Mouse (Mus musculus) colon, adult 2 months (tissue): ENCODE data around the gene Rmdn3. TPM values are rescaled to one million over a fixed set of nuclear protein-coding genes. Genes with fewer than 3 reads are reported as not detected.

Source experiments
- polyA plus RNA-seq: library from polyadenylated mRNA; depleted of rRNA; stranded (reverse); fragments of >200 nt; gene quantifications from 2 replicates; pipeline ENCODE4 v1.2.3, GENCODE M21; 2012; rRNA removed

The Rmdn3 gene
- 26.5 and 34.7 TPM in 2 replicates for polyA plus RNA-seq

DNA sequence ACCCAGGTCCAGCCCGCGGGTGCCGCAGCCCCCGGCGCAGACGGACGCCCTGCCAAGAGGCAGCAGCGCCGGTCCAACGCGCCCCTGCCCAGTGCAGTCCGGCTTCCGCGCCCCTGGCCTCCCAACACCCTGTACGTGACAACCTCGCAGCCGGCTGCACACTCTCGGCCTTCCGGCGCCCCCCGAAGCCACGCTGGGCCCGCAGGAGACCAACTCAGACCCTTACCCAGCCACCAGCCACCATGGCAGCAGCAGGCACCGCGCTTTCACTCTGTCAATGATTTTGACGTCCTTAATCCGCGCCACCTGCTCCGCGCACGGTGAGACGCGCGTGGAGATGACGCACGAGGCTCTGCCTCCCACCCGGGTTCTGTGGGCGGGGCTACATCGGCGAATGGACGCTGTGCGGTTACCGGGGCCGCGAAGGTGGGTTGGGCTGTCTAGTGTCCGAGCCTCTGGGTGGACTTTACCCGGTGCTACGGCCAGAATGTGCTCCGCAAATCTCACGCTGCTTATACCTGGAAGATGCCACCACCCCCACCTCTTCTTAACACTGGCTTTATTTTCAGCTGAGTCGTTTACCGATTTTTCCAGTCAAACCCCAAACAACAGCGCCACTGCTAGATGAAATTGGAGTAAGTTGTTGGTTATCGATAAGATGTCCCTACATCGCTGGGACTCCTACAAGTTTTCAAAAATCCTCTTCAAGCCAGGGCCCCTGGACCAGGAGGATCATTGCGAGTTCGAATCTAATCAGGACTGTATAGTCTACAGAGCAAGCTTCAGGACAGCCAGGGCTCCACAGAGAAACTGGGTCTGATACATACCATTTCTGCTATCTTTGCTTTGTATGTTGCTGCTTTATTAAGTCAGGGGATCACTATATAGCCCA lies at the start of gene Rmdn3:
TSS of gene Rmdn3 (minus strand) at position 354 of the 892 bp plus-strand sequence.

DNA sequence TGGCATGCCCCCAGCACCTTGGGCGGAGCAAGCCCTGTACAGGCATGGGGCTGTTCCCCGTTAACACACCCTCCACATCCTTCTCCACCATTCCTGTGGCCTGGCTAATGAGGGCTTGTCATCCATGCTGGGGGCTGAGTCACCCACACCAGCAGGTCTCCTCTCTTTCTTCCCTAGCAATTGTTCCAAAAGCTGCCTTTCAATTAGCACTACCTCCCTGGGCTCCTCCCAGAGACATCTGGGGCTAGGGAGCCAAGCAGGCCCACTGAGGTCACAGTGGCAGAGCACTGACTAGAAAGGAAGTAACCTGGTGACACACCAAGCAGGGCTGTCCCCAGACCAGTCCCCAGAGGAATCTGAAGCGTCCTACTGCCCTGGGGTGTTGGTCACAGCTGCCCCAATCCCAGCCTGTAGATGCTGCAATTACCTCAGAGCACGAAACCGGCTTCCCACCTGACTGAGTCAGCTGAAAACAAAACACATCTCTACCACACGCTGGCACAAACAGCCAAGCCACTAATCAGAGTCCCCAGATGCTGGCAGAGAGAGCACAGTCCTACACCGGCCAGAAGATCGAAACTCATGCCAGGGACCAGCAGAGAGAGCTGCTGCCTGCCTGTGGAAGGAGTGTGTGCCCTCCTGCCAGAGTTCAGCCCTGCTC lies 17.3 kb upstream of the Rmdn3 start, which contains the start of gene Gm14137:
TSS of gene Gm14137 (plus strand) at position 519 of the 661 bp plus-strand sequence.

DNA sequence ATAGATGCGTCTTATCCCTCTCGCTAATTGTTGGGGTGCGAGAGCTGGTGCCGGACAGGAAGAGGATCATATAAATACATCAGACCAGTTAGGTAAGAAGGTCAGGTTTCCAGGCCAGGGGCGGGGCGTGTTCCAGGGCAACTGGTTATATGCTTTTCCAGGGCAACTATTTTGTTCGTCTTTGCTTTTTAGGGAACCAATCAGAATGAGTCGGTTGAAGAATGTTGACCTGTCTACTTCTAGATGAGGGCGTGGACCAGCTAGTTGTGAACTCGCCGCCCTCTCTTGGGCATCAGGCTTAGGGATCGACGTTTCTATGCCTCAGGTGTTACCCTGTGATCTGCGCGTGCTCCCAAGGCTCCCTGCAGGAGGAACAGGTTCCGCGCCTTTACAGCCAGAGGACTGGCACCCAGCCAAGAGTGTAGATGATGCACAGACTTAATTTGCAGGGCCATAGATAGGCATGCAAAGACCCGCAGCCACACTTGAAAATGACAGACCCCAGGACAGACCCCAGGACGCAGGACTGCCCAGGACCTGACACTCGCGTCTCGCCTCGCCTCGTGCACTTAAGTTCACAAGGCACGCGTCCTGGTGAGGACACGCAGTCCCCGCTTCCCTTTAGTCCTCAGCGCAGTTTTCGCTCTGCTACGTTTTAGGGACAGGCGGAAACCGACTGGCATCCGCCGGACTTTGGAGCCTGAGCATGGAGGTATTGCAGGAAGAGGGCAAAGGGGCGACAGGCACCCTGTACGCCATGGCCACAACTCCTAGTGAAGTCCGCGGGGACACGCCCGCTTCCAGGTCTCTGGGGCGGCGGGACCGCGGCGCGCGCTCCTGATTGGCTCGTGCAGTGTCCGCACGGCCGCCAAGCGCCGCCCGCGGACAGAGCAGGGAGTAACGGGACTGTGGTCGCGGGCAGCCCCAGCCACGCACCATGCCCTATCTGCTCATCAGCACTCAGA lies 10.3 kb upstream of the Rmdn3 start, which contains the start of gene Gchfr:
TSS of gene Gchfr (plus strand) at position 873 of the 965 bp plus-strand sequence.

DNA sequence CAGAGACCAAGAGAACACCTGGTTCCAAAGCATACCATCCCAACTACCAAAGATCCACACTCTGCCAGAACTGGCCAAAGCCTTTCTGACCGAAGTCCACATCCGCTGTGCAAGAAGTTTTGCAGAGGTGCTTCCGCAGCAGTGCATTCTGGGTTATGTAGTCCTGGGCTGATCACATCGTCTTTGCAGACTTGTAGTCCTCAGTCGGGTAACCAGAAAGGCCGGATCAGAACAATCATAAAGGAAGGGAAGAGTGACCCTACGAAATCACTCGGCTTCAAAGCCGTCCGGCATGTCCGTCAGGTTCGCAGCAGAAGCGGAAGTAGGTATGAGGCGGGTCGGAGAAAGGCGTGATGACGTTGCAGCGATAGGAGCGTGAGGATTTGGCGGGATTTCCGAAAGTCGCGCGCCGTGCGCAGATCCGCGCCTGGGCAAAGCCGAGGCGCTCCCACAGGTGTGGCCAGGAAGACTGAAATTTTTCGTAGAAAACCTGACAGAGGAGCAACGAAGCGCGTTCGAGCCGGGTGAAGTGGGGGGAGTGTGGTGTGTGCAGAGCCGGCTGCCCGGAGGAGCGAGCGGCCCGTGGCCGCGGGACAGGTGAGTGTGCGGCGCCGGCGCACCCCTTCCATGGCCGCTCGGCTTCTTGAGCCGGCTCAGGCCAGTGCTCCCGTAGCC lies 44.3 kb downstream of the Rmdn3 start, which contains the start of gene Rad51:
TSS of gene Rad51 (plus strand) at position 356 of the 675 bp plus-strand sequence.

Other genes with a start within 250 kb of the Rmdn3 start
- gene Chst14, start 230.5 kb downstream of the Rmdn3 start, polyA plus RNA-seq = 7.2 and 7.6 TPM in 2 replicates
- 12.2 and 16.1 TPM in 2 replicates for gene Ccdc32, start 127.6 kb downstream of the Rmdn3 start, polyA plus RNA-seq
- 3.6 and 3.7 TPM in 2 replicates for gene Rpusd2, start 122.2 kb downstream of the Rmdn3 start, polyA plus RNA-seq
- 0.27 and 0.31 TPM in 2 replicates for gene Knl1, start 109.9 kb downstream of the Rmdn3 start, polyA plus RNA-seq
- gene Rad51, start 44.2 kb downstream of the Rmdn3 start, polyA plus RNA-seq = 4.4 and 5.0 TPM in 2 replicates
- gene Gchfr, start 10.7 kb upstream of the Rmdn3 start, polyA plus RNA-seq = 15.7 and 18.9 TPM in 2 replicates
- 0.47 and 0.71 TPM in 2 replicates for gene Gm14137, start 17.5 kb upstream of the Rmdn3 start, polyA plus RNA-seq
- 42.7 and 54.3 TPM in 2 replicates for gene Zfyve19, start 51.6 kb upstream of the Rmdn3 start, polyA plus RNA-seq
- 2.9 and 3.2 TPM in 2 replicates for gene Dnajc17, start 51.8 kb upstream of the Rmdn3 start, polyA plus RNA-seq
- gene Ppp1r14d, start 72.9 kb upstream of the Rmdn3 start, polyA plus RNA-seq = 144 and 175 TPM in 2 replicates
- gene Spint1, start 80.3 kb upstream of the Rmdn3 start, polyA plus RNA-seq = 184 and 201 TPM in 2 replicates
- gene Rhov, start 114.2 kb upstream of the Rmdn3 start, polyA plus RNA-seq = 1.8 and 3.2 TPM in 2 replicates
- 22.5 and 26.7 TPM in 2 replicates for gene Vps18, start 131.7 kb upstream of the Rmdn3 start, polyA plus RNA-seq
- gene Dll4, start 168.8 kb upstream of the Rmdn3 start, polyA plus RNA-seq = 19.7 and 19.8 TPM in 2 replicates
- 3.1 and 4.5 TPM in 2 replicates for gene Chac1, start 194.2 kb upstream of the Rmdn3 start, polyA plus RNA-seq